Mouse (Mus musculus): ENCODE data around the gene Krt4.

Krt4 gene

DNA sequence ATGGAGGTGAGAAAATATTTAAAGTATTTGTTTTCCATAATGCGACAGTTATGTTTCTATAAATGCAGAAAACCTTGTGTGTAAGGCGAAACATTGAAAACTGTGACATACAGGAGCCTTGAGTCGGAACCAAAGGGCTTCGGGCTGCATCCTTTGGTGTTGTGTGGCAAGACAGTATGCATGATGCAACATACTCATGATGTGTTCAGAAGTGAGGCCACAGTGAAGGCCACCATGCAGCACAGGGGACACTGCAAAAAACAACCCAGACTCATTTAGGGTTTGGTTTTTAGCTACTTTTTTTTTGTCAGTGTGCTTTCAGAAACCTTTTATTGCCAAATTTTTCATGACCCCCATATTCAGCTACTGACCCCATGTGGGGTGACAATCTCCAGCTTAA is 29.3 kb downstream of the Krt4 start:
- DNase-seq (ENCODE audit: low read depth, low spot score) = no peak

DNA sequence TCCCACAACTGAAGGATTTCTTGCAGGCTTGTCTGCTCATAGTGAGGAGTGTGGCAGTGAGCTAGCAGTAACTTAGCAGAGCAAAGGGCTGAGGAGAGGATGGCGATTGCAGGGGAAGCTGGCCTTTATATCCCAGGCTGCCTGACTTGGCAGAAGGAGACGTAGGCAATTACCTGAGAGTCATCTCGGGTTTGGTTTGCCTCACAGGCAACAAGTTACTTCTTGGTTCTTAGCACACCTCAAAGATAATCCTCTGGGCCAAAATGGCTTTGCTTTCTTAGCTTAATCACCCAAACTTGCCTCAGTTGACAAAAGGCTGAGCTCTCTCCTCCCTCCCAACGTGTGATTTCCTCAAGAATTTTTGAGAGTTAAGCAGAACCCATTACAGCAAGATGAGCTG is 31.7 kb downstream of the Krt4 start, which contains the start of gene Krt76:
Gene Krt76 (minus strand): TSS at position 101 of the 400 bp plus-strand sequence.
- DNase-seq (ENCODE audit: low read depth, low spot score) = no peak

DNA sequence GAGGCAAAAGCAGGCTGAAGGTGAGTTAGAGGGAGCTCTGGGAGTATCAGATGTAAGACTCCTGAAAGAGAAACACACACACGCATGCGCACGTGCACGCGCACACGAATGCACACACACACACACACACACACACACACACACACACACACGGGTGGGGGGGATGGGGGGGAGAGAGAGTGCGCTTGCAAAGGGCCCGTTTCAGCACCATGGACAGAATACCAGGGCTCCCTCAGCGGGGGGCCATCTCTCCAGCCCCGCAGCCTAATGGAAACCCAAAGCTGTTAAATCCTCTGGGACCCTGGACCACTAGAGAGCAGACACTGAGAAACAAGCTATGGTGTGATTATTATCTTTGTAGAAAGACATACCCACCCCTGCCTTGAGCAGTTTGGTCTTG is 44.8 kb downstream of the Krt4 start:
- peak; percentile 27 for DNase-seq (ENCODE audit: low read depth, low spot score)

DNA sequence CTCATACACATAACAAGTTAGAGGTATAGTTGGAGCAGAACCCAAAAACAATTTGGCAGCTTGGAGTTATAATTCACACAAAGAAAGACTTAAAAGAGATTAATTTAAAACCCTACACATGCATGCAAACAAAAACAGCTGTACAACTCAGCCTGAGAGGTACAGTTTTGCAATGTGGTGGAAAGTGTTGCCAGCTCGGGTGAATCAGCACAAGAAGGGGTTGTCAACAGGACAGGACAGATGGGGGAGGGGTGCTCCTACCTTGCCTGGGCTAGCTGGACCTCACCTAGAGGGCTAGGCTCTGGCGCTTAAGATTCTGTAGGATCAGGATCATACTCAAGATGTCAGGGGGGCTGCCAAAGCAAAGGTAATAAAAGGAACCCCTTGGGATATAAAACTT is 46.5 kb downstream of the Krt4 start:
- no peak for DNase-seq (ENCODE audit: low read depth, low spot score)

DNA sequence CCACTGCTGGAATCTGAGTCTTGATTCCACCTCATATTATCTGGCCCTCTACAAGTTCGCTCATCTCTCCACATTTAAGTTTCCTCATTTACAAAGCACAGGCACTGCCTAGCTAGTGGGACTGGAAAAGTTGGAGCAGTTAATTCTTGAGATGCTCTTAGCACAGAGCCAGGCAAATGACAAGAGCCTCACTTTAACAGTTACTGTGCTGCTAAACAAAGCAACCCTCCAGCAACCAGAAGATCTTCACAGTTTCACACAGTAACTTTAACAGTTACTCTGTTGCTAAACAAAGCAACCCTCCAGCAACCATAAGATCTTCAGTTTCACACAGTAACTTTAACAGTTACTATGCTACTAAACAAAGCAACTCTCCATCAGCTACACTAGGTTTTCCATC is 50.2 kb downstream of the Krt4 start:
- no peak for DNase-seq (ENCODE audit: low read depth, low spot score)

DNA sequence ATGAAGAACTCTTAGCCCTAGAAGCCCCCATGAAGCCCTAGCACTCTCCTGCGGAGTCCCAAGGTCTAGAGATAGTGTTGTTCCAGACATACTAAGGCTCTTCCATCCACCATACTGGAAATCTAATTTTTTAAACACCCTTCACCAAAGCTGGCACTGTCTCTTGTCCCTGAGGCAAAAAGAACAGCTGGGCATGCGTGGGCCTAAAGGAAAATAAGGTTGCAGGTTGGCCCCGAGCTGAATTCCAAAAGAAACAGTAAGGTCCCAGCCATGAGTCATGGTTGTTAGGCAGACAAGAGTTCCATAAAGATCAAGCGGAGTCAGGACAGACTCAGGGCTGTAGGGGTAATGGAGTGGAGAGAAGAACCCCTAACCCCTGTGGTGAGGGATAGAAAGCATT is 51.3 kb downstream of the Krt4 start:
- no peak for DNase-seq (ENCODE audit: low read depth, low spot score)

DNA sequence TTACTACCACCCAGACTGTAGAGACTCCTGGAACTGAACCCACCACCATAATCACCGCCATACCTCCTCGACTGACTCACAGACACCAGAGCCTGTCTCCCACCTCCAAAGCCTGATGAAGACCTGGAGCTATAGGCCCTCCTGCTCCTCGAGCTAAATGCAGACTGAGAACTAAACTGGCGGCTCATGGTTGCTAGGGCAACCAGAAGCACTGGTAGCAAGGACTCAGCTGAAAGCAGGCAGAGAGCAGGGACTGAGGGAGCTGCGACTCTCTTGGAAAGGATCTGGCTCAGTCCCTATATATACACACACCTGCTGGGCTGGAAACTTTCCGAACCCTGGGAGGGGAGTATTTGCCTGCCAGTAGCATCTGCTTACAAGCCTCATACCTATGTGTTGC is 55.1 kb downstream of the Krt4 start, which contains the start of gene Krt77:
Gene Krt77 (minus strand): TSS at position 275 of the 400 bp plus-strand sequence.
- no peak for DNase-seq (ENCODE audit: low read depth, low spot score)

All from ES-CJ7 (cell line).